Mouse (Mus musculus): Measurements from ENCODE around the gene Spi1. TPM values are rescaled to one million over a fixed set of nuclear protein-coding genes. Genes with fewer than 3 reads are reported as not detected.

Gene Spi1
- polyA plus RNA-seq, 1 experiment from 2014 or later: 3.1 TPM

Other genes starting within 250 kb of the Spi1 start
- gene Mtch2, start 235.2 kb upstream of the Spi1 start, polyA plus RNA-seq (2016; fragmentation: Nextera tagmentation; extraction: Ambion mirVana): 201 and 211 TPM in 2 replicates
- 16.5 and 18.9 TPM in 2 replicates for gene C1qtnf4, start 196.5 kb upstream of the Spi1 start, polyA plus RNA-seq (2016; fragmentation: Nextera tagmentation; extraction: Ambion mirVana)
- gene Kbtbd4, start 177.7 kb upstream of the Spi1 start, polyA plus RNA-seq (2016; fragmentation: Nextera tagmentation; extraction: Ambion mirVana): 27.0 and 27.3 TPM in 2 replicates
- 332 and 336 TPM in 2 replicates for gene Ndufs3, start 177.6 kb upstream of the Spi1 start, polyA plus RNA-seq (2016; fragmentation: Nextera tagmentation; extraction: Ambion mirVana)
- gene Celf1, start 142.0 kb upstream of the Spi1 start, polyA plus RNA-seq (2016; fragmentation: Nextera tagmentation; extraction: Ambion mirVana): 136 and 141 TPM in 2 replicates
- 17.2 and 17.8 TPM in 2 replicates for gene Rapsn, start 46.8 kb upstream of the Spi1 start, polyA plus RNA-seq (2016; fragmentation: Nextera tagmentation; extraction: Ambion mirVana)
- gene Psmc3, start 28.4 kb upstream of the Spi1 start, polyA plus RNA-seq (2016; fragmentation: Nextera tagmentation; extraction: Ambion mirVana): 245 and 252 TPM in 2 replicates
- gene Slc39a13, start 12.0 kb upstream of the Spi1 start, polyA plus RNA-seq (2016; fragmentation: Nextera tagmentation; extraction: Ambion mirVana): 42.5 and 44.3 TPM in 2 replicates
- gene Mybpc3, start 35.8 kb downstream of the Spi1 start, polyA plus RNA-seq (2016; fragmentation: Nextera tagmentation; extraction: Ambion mirVana): 1,039 and 1,047 TPM in 2 replicates
- gene Madd, start 101.4 kb downstream of the Spi1 start, polyA plus RNA-seq (2016; fragmentation: Nextera tagmentation; extraction: Ambion mirVana): 6.5 and 7.7 TPM in 2 replicates
- gene Nr1h3, start 120.4 kb downstream of the Spi1 start, polyA plus RNA-seq (2016; fragmentation: Nextera tagmentation; extraction: Ambion mirVana): 1.2 and 2.5 TPM in 2 replicates
- 18.2 and 22.3 TPM in 2 replicates for gene Acp2, start 120.5 kb downstream of the Spi1 start, polyA plus RNA-seq (2016; fragmentation: Nextera tagmentation; extraction: Ambion mirVana)
- 7.5 and 7.7 TPM in 2 replicates for gene Ddb2, start 154.6 kb downstream of the Spi1 start, polyA plus RNA-seq (2016; fragmentation: Nextera tagmentation; extraction: Ambion mirVana)
- 30.4 and 31.9 TPM in 2 replicates for gene Pacsin3, start 173.6 kb downstream of the Spi1 start, polyA plus RNA-seq (2016; fragmentation: Nextera tagmentation; extraction: Ambion mirVana)
- gene Arfgap2, start 182.6 kb downstream of the Spi1 start, polyA plus RNA-seq (2016; fragmentation: Nextera tagmentation; extraction: Ambion mirVana): 73.9 and 74.2 TPM in 2 replicates

Measured in heart, embryonic 12.5 days (tissue).